Mouse (Mus musculus) lung, postnatal 25 days (tissue): ENCODE data around the gene Nup98.

Source experiments
- DNase-seq: peaks from one replicate; pipeline ENCODE4 v3.0.0; 2022; ENCODE audit warnings: low spot score

Nup98 gene

DNA sequence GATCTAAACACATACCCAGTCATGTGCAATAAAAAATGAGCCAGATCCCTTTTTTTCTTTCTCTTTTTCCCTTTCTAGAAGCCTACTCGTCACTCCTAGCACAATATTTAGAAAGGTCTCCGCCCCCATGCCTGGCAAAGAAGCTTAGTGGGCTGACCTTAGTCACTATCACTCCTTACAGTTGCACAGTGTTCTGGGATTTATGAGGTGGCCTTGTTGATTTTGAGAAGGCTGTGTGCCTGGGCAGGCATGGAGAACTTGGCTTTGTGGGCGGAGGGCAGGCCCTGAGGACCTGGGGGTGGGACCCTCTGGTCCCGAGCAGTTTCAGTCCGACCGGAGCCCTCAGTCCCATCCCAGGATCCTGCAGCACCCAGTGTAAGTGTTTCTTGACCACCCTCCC lies 19.8 kb upstream of the Nup98 start:
- no peak for DNase-seq

DNA sequence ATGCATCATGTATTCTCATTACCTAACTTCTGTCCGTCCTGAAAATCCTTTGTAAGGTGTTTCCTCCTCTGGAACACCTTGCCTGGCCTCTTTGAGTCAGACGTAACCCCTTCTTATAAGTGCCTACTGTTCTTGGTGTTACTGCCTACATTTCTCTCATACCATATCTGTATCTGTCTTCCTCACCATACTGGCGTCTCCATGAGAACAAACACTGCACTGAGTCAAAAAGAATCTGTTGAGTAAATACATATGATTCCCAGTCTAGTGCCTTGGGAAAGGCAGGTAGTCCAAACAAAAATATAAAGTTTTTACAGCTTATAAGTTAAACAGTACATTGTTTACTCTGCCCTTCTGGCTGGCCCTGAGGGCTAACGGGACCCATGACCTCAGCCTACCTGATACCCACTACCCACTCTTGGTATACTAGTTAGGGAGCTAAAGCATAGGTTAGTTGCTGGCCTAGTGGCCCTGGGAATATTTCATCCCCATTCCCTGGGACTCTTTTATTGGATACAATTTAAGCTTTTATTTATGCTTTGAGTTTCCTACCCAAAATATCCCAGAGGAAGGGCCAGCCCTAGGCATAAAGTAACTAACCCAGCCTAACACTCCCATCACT lies 18.2 kb upstream of the Nup98 start:
- DNase-seq: no peak

DNA sequence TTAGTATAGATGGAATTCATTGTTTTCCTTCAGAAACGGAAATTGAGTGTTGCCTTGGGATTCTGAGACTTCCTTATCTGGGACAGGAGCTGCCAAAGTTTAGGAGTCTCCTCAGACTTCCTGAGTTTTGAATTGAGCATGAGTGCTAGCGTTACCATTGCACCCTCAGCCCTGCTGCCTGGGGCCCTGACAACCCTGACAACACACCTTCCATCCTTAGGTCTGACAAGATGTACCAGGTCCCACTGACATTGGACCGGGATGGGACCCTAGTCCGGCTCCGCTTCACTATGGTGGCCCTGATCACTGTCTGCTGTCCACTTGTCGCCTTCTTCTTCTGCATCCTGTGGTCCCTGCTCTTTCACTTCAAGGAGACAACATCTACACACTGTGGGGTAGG lies 16.1 kb upstream of the Nup98 start:
- no peak for DNase-seq

DNA sequence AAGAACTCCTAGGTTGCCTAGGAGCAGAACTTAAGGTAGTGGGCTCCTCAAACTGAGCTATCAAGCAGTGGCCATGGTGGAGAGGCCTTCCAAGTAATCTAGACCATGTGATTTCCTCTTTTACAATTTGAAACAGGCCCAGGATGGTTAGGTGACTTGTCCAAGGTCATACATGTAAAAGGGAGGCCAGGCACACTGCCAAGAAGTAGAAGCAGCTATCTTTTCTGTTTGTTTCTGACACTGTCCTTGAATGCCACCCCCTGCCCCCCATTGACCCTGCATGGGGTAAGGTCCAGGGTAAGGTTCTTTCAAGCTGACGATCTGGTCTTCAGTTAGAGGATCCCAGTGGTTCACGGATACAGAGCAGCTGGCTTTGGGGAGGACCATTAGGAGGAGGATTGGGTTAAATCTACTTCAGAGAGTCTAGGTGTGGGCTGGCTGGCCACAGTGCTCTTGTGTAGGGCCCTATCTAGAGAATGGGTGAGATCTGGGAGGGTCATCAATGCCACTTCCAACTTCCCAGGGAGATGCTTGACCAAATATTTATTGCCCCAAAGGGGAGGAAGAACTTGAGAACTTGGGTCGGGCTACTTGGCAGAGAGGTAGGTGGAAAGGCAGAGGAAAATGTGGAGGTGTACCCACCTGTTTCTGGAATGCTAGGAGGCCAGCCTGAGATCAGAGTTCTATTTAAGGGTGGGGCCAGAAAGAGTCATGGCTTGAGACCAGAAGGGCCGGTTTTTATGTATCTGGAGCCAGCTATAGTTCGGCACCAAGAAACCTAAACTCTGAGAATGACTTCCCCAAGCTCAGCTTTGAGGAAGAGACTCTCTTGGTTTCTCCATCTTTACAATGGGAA lies 14.1 kb upstream of the Nup98 start:
- DNase-seq: peak; percentile 76

- peak; percentile 77 for DNase-seq
Measured at GRCm38 (mm10) chr7:102222830-102223556, 13.0 kb upstream of the Nup98 start.

DNA sequence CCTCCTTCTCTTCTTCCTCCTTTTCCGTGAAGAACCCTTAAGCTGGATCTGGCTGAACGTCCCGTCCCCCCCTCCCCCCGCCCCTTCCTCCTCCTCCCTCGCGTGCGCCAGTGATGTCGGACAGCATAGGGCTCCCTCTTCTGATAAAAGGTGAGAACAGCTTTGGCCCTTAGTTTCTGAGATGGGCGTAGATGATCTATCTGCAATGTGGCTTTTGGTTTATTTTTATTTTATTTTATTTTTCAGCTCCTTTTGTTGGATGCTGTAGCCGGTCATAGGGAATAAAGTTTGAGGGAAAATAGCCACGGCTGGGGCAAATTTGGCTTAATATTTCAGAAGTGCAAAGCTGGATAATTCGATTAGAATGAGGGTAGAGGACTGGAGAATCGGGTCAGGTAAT lies 12.4 kb upstream of the Nup98 start:
- peak; percentile 71 for DNase-seq

GRCm38 (mm10) chr7:102221899-102222298 lies 11.9 kb upstream of the Nup98 start:
- DNase-seq: no peak

- DNase-seq: no peak
Measured at GRCm38 (mm10) chr7:102211071-102211470, 1.1 kb upstream of the Nup98 start.

DNA sequence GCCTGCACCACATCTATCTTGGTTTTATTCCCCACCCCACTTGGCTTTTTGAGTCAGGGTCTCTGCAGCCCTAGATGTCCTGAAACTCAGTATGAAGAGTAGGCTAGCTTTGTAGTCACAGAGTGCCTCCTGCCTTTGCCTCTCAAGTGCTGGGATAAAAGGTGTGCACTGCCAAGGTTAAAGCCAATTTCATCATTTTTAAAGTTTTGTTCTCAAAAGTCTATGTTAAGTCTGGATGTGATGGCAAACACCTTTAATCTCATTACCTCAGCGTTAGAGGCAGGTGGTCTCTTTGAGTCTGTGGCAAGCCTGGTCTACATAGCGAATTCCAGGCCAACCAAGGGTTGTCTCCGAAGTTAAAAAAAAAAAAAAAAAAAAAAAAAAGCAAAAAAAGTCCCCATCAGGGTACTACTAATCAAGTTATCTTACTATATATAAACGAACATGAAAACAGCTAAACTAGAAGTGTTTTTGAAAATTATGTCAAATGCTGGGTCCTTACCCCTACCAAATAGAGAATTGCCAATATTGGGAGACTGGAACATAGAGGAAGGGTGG lies 1.1 kb downstream of the Nup98 start:
- no peak for DNase-seq

- no peak for DNase-seq
Measured at GRCm38 (mm10) chr7:102205646-102206045, 4.3 kb downstream of the Nup98 start.

GRCm38 (mm10) chr7:102204296-102204857 lies 5.6 kb downstream of the Nup98 start:
- DNase-seq: no peak

DNA sequence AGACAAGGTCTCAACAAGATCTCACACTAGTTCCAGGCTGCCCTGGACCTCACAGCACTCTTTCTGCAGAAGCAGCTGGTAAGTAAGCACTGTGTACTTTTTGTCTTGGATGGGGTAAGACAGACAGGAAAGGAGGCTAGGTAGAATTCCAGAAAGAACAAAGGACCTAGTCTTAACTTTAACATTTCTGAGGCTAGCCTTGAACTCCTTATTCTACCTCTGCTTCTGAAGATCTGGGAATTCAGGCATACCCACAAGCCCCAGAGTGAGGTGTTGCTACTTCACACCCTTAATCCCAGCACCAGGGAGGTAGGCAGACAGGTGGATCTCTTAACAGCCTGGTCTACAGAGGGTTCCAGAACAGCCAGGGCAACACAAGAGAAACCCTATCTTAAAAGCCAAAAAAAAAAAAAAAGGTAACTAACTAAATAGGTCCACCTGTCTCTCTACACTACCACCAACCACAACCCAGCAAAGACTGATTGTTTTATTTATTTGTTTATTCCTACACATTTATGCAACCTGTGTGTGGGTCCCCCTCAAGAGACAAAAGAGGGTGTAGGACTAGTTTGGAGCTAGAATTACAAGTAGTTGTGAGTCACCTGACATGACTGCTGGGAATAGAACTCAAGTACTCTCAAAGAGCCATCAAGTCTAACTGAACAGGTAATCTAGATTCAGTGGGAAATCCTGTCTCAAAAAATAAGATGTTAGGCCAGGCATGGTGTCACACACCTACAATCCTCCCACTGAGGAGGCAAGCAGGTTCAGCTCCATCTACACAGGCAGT lies 8.8 kb downstream of the Nup98 start:
- no peak for DNase-seq

GRCm38 (mm10) chr7:102200576-102200975 lies 9.4 kb downstream of the Nup98 start:
- no peak for DNase-seq

DNA sequence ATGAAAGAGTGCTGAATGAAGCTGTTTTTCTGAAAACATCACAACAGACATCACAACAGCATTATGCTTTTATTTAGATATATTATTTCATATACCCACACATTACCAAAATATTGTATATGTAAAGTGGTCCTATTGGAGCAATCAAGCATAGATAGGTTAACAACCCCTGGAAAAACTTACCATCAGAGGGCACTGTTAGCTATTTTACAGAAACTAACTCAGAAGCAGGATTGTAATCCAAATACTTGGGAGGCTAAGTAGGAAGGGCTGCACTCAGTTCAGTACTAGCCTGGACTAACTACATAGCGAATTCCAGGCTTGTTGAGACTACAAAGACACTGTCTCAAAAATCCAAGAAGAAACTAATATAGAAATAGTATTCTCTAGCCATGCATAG lies 17.6 kb downstream of the Nup98 start:
- DNase-seq: peak; percentile 51

DNA sequence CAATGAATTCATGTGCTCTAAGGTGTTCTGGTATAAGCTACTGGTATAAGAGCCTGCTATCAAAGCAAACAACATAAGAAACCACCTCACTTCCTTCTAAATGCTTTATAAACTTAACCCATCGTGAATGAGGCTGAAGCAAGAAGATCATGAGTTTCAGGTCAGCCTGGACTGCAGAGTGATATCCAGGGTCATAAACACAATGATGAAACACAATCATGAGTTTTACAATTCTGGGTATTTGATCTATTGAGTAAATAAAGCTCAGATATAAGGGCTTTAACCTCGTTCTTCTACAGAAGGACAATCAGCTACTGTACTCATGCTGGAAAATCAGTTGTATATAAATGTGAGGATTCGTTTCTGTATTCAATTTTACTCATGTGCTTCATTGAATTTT lies 26.1 kb downstream of the Nup98 start:
- no peak for DNase-seq

- peak; percentile 11 for DNase-seq
Measured at GRCm38 (mm10) chr7:102170300-102170699, 39.7 kb downstream of the Nup98 start.

- no peak for DNase-seq
Measured at GRCm38 (mm10) chr7:102153691-102154090, 56.3 kb downstream of the Nup98 start.

GRCm38 (mm10) chr7:102137898-102138297 lies 72.1 kb downstream of the Nup98 start:
- no peak for DNase-seq

DNA sequence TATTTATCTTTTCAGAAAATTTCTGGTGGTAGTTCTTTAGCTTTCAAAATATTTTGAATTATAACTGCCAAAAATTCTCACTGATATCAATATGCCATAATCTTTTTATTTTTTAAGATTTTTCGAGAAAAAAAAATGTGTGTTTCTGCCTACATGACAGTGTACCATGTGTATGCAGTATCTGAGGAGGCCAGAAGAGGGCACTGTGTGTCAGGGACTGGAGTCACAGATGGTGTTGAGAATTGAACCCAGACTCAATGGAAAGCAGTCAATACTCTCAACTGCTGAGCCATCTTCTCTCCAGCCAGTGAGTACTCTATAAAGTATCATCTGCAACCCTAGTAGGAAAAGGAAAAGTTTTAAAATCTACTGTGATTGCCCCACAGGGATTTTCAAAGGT lies 72.5 kb downstream of the Nup98 start:
- peak; percentile 23 for DNase-seq

- DNase-seq: peak; percentile 36
Measured at GRCm38 (mm10) chr7:102132395-102132794, 77.6 kb downstream of the Nup98 start.

GRCm38 (mm10) chr7:102120326-102120725 lies 89.7 kb downstream of the Nup98 start:
- no peak for DNase-seq
